Mouse (Mus musculus): ENCODE data around the gene Tmc5. TPM values are rescaled to one million over a fixed set of nuclear protein-coding genes. Genes with fewer than 3 reads are reported as not detected.

The Tmc5 gene
- polyA plus RNA-seq, 3 experiments from 2014 or later: not detected

GRCm38 (mm10) chr7:118697168-118697567 lies 100.1 kb downstream of the Tmc5 start:
- no peak for ATAC-seq

- no peak for ATAC-seq
Measured at GRCm38 (mm10) chr7:118698882-118699281, 101.8 kb downstream of the Tmc5 start.

GRCm38 (mm10) chr7:118703144-118703561 lies 106.1 kb downstream of the Tmc5 start:
- ATAC-seq: no peak

- no peak for ATAC-seq
Measured at GRCm38 (mm10) chr7:118704001-118704850, 107.1 kb downstream of the Tmc5 start.

- peak; percentile 92 for ATAC-seq
Measured at GRCm38 (mm10) chr7:118705101-118705961, 108.2 kb downstream of the Tmc5 start, which contains the start of gene Gde1. Gene Gde1, minus strand, starts transcription at chr7:118705778.

GRCm38 (mm10) chr7:118706051-118706450 lies 109.0 kb downstream of the Tmc5 start:
- no peak for ATAC-seq

GRCm38 (mm10) chr7:118706488-118706887 lies 109.4 kb downstream of the Tmc5 start:
- ATAC-seq: no peak

- no peak for ATAC-seq
Measured at GRCm38 (mm10) chr7:118707216-118707615, 110.1 kb downstream of the Tmc5 start.

- no peak for ATAC-seq
Measured at GRCm38 (mm10) chr7:118708002-118708401, 110.9 kb downstream of the Tmc5 start.

- ATAC-seq: no peak
Measured at GRCm38 (mm10) chr7:118710776-118711175, 113.7 kb downstream of the Tmc5 start.

GRCm38 (mm10) chr7:118712228-118713173 lies 115.4 kb downstream of the Tmc5 start, which contains the start of gene Ccp110:
Gene Ccp110, plus strand, starts transcription at chr7:118712552.
- peak; percentile 100 for ATAC-seq

- ATAC-seq: no peak
Measured at GRCm38 (mm10) chr7:118714873-118715272, 117.8 kb downstream of the Tmc5 start.

- no peak for ATAC-seq
Measured at GRCm38 (mm10) chr7:118718066-118718465, 121.0 kb downstream of the Tmc5 start.

- ATAC-seq: no peak
Measured at GRCm38 (mm10) chr7:118723927-118724326, 126.8 kb downstream of the Tmc5 start.

Other genes with a start within 250 kb of the Tmc5 start
- under 1 TPM in 1 of 3 experiments, not detected in 2; 0.21 TPM for gene Syt17, start 149.1 kb upstream of the Tmc5 start, polyA plus RNA-seq (2017; shearing (Covaris generic))
- gene Itpripl2, start 105.3 kb upstream of the Tmc5 start, polyA plus RNA-seq (2017; shearing (Covaris generic)): 1 to 10 TPM in 1 of 3 experiments, under 1 TPM in 2; 0.46 to 1.1 (median 0.68) TPM
- gene Coq7, start 63.9 kb upstream of the Tmc5 start, polyA plus RNA-seq (2017; shearing (Covaris generic)): 10 to 100 TPM in 2 of 3 experiments, 1 to 10 TPM in 1; 9.3 to 17.3 (median 11.1) TPM
- gene Tmc7, start 12.6 kb upstream of the Tmc5 start, polyA plus RNA-seq (2017; shearing (Covaris generic)): not detected
- gene Gde1, start 108.5 kb downstream of the Tmc5 start, polyA plus RNA-seq (2017; shearing (Covaris generic)): 10 to 100 TPM; 12.8 to 16.8 (median 14.4) TPM
- 1 to 10 TPM; 3.5 to 8.4 (median 5.1) TPM for gene Ccp110, start 115.3 kb downstream of the Tmc5 start, polyA plus RNA-seq (2017; shearing (Covaris generic))
- gene Vps35l, start 142.9 kb downstream of the Tmc5 start, polyA plus RNA-seq (2017; shearing (Covaris generic)): 10 to 100 TPM; 53.6 to 58.6 (median 55.6) TPM